Mouse (Mus musculus): ENCODE data around the gene Gzmm. TPM values are rescaled to one million over a fixed set of nuclear protein-coding genes. Genes with fewer than 3 reads are reported as not detected.
A peak's percentile ranks its signal among the peaks of the same experiment; 100 is the strongest.
"Not testable (repeated sequence)": the region's sequence is repeated elsewhere in the genome, so short reads cannot be mapped to it uniquely, and the experiment has no call there.

Gene Gzmm
- polyA plus RNA-seq, 1 experiment from 2014 or later = 2.2 TPM

DNA sequence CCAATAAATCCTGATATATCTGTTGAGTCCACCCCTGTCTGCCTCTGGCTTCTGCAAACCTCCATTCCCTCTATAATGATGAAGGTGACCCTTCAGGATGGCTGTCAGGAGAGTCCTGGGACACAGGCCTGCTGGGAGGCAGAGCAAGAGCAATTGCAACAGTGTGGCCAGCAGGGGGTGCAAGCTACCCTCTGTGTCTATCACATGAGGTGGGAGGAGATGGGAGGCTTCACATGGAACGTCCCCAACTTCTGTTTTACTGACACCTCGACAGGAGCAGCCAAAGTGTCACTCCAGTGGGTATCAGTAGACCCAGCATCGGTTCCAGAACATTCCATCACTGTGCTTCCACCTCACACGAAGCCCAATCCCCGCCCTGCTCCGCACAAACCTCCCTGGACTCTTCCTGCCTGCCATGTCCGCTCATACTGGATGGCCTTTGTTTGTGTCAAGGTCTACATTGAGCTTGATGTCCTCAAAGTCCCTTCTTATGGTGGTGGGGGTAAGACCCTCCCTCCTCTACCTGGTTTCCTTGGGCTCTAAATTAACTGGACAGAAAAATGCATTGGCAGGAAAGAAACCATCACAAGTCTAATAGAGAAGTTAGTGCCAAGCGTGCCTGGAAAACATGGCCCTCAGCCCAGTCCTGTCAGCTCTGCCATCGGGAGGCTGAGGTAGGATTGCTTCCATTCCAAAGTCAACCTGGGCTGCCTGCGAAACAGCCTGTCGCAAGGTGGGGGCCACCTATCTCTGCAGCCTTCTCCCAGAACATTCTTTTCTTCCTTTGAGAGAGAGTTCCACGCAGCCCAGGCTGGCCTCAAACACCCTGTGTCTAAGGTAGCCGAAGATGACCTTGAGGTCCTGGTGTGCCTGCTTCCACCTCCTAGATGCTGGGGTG is 6.7 kb downstream of the Gzmm start:
- no peaks in the 10 kb centered on the region for H3K4me1 ChIP-seq
- no peak overlapping the region for H3K9ac ChIP-seq
- WGBS = 69% methylated on average over 13 of the region's 13 CpGs
- H3K27me3 ChIP-seq (replicated peaks) = no peaks in the 10 kb centered on the region
- no peaks in the 10 kb centered on the region for H3K36me3 ChIP-seq (replicated peaks)
- H3K4me2 ChIP-seq = no peak overlapping the region
- ATAC-seq (replicated peaks) = no peak
- H3K4me3 ChIP-seq = no peak overlapping the region
- no peaks in the 10 kb centered on the region for H3K9me3 ChIP-seq
- no peak overlapping the region for H3K27ac ChIP-seq

DNA sequence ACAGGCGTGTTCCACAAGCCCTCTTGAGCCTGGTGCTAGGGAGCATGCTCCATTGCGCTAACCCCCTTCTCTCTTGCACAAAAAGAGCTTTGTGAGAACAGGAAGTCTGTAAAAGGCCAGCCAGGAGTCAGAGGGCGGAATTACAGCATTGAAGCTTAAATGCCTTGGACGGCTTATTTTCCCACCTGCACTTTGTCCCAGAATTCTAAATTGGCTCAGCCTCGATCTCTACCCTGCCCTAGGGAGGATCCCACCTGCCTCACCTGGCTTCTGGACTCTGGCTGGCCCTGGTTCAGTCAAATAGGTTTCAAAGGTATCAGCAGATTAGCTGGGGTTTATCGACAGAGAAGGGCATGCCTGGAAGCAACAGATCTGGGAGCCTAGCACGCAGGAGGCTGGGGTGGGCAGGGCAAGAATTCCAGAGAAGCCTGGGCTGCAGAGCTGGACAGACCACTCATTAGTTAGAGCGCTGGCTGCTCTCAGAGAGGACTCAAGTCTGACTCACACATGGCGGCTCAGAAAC is 7.4 kb downstream of the Gzmm start:
- Histone ChIP-seq H3K4me1 (no peaks in the 10 kb centered on the region), H3K27me3 (replicated peaks) (no peaks in the 10 kb centered on the region), H3K36me3 (replicated peaks) (no peaks in the 10 kb centered on the region), H3K9ac (no peak overlapping the region), H3K9me3 (no peaks in the 10 kb centered on the region), H3K4me2 (no peak overlapping the region), H3K4me3 (no peak overlapping the region), H3K27ac (no peak overlapping the region)
- ATAC-seq (replicated peaks) = no peak
- 69% methylated on average over 9 of the region's 9 CpGs for WGBS

DNA sequence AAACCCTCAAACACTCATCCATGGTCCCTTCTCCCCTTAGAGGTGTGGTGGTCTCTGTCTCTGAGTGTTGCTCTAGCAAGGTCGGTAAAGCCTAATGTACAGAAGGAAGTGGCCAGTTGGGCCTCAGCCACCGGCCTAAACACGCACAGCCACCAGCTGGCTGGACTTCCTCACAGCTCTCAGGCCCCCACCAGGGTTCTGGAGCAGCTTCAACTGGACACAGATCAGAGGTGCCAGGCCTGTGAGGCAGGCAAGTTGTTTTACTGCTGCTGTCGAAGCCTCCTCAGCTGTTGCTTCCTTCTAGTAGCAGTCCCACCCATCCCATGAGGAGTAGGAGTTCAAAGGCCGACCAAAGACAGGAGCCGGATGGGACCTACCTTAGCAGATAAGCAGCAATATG is 9.1 kb downstream of the Gzmm start:
- 79% methylated on average over 6 of the region's 6 CpGs for WGBS
- Histone ChIP-seq H3K4me1 (no peaks in the 10 kb centered on the region), H3K9me3 (no peaks in the 10 kb centered on the region), H3K9ac (no peak overlapping the region), H3K36me3 (replicated peaks) (no peaks in the 10 kb centered on the region), H3K4me3 (no peak overlapping the region), H3K27ac (no peak overlapping the region), H3K27me3 (replicated peaks) (no peaks in the 10 kb centered on the region), H3K4me2 (no peak overlapping the region)
- ATAC-seq (replicated peaks) = no peak

DNA sequence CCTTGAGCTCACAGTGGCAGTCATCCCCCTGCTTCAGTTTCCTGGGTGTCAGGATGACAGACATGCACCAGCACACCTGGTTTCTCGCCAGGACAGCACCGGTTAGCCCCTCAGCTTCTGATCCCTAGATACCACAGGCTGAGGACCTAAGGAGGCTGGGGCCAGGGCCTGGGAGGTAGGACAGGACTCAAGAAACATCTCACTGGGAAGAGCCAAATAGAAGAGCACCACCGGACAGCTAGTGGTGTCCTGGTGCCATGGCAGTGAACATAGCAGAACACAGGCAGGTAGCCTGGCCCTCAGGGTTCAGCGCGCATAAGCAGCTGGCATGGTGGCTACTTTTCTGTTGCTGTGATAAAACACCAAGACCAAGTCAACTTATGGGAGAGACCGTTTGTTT is 9.6 kb downstream of the Gzmm start:
- Histone ChIP-seq H3K9me3 (no peaks in the 10 kb centered on the region), H3K27me3 (replicated peaks) (no peaks in the 10 kb centered on the region), H3K36me3 (replicated peaks) (no peaks in the 10 kb centered on the region), H3K4me3 (no peak overlapping the region), H3K4me2 (no peak overlapping the region), H3K9ac (no peak overlapping the region), H3K4me1 (no peaks in the 10 kb centered on the region), H3K27ac (no peak overlapping the region)
- no peak for ATAC-seq (replicated peaks)
- 94% methylated on average over 6 of the region's 6 CpGs for WGBS

DNA sequence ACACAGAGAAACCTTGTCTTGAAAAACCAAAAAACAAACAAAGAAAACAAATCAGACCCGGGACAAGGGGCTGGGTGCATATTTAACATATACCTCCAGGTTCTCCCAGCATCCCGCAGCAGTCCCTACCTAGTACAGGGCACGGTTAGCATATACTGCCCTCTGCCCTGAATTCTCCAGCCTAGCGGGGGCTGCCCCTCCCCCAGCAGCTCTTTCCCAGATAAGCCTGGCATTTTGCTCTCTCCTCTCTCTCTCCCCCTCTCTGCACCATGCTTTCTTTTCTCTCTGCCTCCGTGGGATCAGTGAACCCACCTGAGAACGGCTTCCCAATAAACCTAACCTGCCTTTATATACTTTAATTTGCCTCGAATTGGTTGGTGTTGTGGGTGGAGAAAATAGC is 11.9 kb downstream of the Gzmm start:
- no peak overlapping the region for H3K27ac ChIP-seq
- peaks cover 8% of the 10 kb centered on the region for H3K4me1 ChIP-seq
- H3K9me3 ChIP-seq = no peaks in the 10 kb centered on the region
- no peak overlapping the region for H3K4me3 ChIP-seq
- ATAC-seq (replicated peaks) = no peak
- no peaks in the 10 kb centered on the region for H3K36me3 ChIP-seq (replicated peaks)
- H3K27me3 ChIP-seq (replicated peaks) = no peaks in the 10 kb centered on the region
- no peak overlapping the region for H3K9ac ChIP-seq
- WGBS = 53% methylated on average over 7 of the region's 7 CpGs
- no peak overlapping the region for H3K4me2 ChIP-seq

DNA sequence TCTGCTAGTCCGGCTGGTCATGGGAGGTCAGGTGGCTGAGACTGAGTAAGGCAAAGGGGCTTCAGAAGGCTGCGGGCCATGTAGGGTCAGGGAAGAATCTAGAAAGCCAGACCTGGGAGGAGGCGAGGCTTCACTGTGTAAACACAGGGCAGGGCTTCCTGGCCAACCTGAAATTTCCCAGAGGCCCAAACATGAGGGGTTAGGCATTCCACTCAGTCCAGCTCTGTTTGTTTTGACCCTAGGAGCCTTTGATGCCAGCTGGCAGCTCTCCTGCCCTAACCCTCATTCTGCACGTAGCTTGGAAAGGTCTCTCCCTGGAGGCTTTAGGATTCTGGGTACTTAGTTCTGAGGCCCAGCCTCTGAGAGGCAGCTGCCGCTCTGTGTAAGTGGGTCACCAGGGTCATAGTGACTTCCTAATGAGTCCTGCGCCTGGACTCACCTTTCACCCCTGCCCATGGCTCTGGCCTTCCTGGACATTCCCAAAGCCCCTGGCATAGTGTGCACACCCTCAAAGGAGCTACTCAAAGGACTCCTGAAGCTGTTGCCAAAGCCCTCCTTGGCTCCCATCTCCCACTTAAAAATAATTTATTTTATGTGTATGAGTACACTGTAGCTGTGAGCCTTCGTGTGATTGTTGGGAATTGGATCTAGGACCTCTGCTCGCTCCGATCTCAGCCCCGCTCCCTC is 12.8 kb downstream of the Gzmm start:
- no peak overlapping the region for H3K27ac ChIP-seq
- no peak overlapping the region for H3K4me2 ChIP-seq
- peaks cover 17% of the 10 kb centered on the region for H3K4me1 ChIP-seq
- H3K9me3 ChIP-seq = no peaks in the 10 kb centered on the region
- no peaks in the 10 kb centered on the region for H3K36me3 ChIP-seq (replicated peaks)
- ATAC-seq (replicated peaks) = no peak
- no peaks in the 10 kb centered on the region for H3K27me3 ChIP-seq (replicated peaks)
- H3K4me3 ChIP-seq = no peak overlapping the region
- H3K9ac ChIP-seq = no peak overlapping the region
- WGBS = 71% methylated on average over 10 of the region's 10 CpGs

DNA sequence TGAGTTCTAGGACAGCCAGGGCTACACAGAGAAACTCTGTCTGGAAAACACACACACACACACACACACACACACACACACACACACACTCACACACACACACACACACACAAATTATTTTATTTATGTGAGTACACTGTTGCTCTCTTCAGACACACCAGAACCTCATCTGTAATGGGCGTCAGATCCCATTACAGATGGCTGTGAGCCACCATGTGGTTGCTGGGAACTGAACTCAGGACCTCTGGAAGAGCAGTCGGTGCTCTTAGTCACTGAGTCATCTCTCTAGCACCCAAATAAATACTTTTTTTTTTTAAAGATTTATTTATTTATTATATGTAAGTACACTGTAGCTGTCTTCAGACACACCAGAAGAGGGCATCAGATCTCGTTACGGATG is 14.2 kb downstream of the Gzmm start:
- not testable (repeated sequence) for H3K27ac ChIP-seq; H3K4me3 ChIP-seq; H3K9ac ChIP-seq; H3K9me3 ChIP-seq; H3K36me3 ChIP-seq (replicated peaks); H3K27me3 ChIP-seq (replicated peaks); H3K4me2 ChIP-seq; ATAC-seq (replicated peaks)
- peaks cover 30% of the 10 kb centered on the region for H3K4me1 ChIP-seq
- WGBS = 82% methylated on average over 4 of the region's 4 CpGs

DNA sequence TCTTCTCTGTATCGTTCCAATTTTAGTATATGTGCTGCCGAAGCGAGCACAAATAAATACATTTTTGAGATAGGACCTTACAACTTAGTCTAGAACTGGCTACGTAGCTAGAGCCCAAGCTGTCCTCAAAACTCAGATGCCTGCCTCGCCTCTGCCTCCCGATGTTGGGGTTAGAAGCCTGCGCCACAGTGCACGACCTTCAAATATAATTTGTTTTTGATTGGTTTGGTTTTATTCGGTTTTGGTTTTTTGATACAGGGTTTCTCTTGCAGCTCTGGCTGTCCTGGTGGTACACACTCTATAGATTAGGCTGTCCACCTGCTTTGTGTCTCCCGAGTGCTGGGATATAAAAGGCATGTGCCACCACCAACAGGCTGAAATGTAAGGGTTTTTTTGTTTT is 14.7 kb downstream of the Gzmm start:
- no peaks in the 10 kb centered on the region for H3K9me3 ChIP-seq
- H3K4me3 ChIP-seq = peak overlapping the region; percentile 65
- H3K36me3 ChIP-seq (replicated peaks) = no peaks in the 10 kb centered on the region
- 75% methylated on average over 10 of the region's 10 CpGs for WGBS
- peak overlapping the region; percentile 85 for H3K4me2 ChIP-seq
- no peaks in the 10 kb centered on the region for H3K27me3 ChIP-seq (replicated peaks)
- H3K4me1 ChIP-seq = peaks cover 30% of the 10 kb centered on the region
- ATAC-seq (replicated peaks) = peak; percentile 10; the same call in 1 of the 2 replicates
- H3K9ac ChIP-seq = peak overlapping the region; percentile 38; the same call in 1 of the 2 replicates
- H3K27ac ChIP-seq = peak overlapping the region; percentile 85

DNA sequence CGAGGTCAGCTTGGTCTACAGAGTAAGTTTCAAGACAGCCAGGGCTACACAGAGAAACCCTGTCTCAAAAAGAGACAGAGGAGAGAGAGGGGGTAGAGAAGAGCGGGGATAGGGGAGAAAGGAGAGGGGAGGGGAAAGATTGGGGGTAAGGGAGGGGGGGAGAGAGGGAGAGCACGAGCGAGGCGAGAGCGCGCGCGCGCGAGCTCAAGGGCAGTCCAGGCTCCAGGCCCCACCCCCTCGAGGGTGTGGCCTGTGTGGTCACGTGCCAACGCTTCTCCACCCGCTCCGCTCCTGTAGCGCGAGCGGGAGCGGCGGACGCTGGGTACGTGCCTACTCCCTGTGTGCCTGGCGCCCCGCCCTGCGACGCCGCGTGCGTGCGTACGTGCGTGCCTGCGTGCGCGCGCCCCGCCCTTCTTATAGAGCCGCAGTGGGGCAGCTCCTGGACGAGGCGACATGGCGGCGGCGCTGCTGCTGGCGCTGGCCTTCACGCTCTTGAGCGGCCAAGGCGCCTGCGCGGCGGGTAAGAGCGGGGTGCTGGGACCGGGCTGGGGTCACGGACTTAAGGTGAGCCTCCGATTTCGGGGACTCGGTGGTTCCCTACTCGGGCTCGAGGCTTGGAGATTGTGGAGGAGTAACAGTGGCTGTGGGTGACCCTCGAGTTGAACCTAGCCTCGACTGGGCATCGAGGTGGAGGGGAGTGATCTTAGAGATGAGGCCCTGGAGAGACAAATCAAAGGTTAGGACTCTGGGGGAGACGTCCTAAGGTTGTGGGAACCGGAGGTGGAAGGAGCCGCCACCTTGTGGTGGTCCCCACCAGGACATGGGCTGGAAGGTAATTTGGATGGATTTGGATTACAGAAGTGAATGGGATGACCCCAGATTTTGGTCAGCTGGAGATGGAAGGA is 15.5 kb downstream of the Gzmm start, which contains the start of gene Bsg:
Gene Bsg (plus strand): TSS at position 427 of the 905 bp plus-strand sequence.
- H3K27ac ChIP-seq = peak within 1 kb of the TSS; percentile 85
- under 1% methylated on average over 60 of the region's 65 CpGs for WGBS
- no peaks in the 10 kb centered on the region for H3K9me3 ChIP-seq
- H3K9ac ChIP-seq = peak within 1 kb of the TSS; percentile 76
- peaks cover 30% of the 10 kb centered on the region for H3K4me1 ChIP-seq
- H3K4me3 ChIP-seq = peak within 1 kb of the TSS; percentile 65
- H3K27me3 ChIP-seq (replicated peaks) = no peaks in the 10 kb centered on the region
- no peaks in the 10 kb centered on the region for H3K36me3 ChIP-seq (replicated peaks)
- peak; percentile 96 for ATAC-seq (replicated peaks)
- peak within 1 kb of the TSS; percentile 85 for H3K4me2 ChIP-seq

DNA sequence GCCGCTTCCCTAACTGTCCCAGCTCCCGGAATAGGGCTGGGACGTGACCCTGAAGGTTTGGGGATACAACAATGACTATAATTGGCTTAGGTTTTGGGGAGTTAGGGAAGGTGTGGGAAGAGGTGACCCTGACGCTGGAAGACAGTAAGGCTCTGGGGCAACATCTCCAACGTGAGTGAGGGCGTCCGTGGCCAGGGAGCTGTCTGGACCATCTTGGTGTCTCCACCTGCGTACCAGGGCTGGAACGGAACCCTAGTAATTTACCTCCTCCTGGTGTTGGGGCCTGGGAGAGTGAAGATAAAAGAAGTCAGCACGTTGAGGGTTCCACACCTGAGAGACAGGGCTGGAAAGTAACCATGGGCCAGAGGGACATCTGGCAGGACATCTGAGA is 16.1 kb downstream of the Gzmm start:
- Histone ChIP-seq H3K27me3 (replicated peaks) (no peaks in the 10 kb centered on the region), H3K27ac (peak overlapping the region; percentile 85), H3K9me3 (no peaks in the 10 kb centered on the region), H3K4me3 (peak overlapping the region; percentile 65), H3K4me1 (peaks cover 30% of the 10 kb centered on the region), H3K4me2 (peak overlapping the region; percentile 85), H3K9ac (peak overlapping the region; percentile 76), H3K36me3 (replicated peaks) (peaks cover under 1% of the 10 kb centered on the region; the same call in 1 of the 2 replicates)
- 6% methylated on average over 10 of the region's 10 CpGs for WGBS
- no peak for ATAC-seq (replicated peaks)

DNA sequence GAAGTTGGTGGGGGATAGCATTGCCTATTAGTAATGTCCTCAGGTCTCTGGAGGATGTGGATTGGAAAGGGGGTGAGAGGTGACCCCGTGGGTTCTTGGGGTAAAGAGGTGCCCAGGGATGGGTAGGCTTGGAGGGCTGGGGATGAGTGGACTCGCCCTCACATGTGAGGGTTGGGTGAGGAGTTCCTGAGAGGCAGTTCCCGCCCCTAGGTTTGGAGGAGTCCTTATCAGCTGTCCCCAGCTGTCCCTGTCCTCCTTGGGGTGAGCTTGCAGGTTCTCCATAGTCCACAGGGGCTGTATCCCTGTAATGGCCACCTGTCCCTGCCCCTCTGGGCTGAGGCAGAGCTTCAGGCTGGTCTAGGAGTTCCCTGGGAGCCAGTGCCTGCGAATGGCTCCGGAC is 17.1 kb downstream of the Gzmm start:
- H3K4me2 ChIP-seq = peak overlapping the region; percentile 85
- peak overlapping the region; percentile 65 for H3K4me3 ChIP-seq
- peaks cover 10% of the 10 kb centered on the region for H3K36me3 ChIP-seq (replicated peaks)
- H3K4me1 ChIP-seq = peaks cover 30% of the 10 kb centered on the region
- 79% methylated on average over 5 of the region's 5 CpGs for WGBS
- no peaks in the 10 kb centered on the region for H3K9me3 ChIP-seq
- no peak overlapping the region for H3K27ac ChIP-seq
- ATAC-seq (replicated peaks) = no peak
- peak overlapping the region; percentile 76 for H3K9ac ChIP-seq
- H3K27me3 ChIP-seq (replicated peaks) = no peaks in the 10 kb centered on the region

All from midbrain, embryonic 15.5 days (tissue).